Mouse (Mus musculus): Measurements from ENCODE around the gene Wdcp.
"Not testable (repeated sequence)": the region's sequence is repeated elsewhere in the genome, so short reads cannot be mapped to it uniquely, and the experiment has no call there.

The Wdcp gene

GRCm38 (mm10) chr12:4868924-4869323, 25.8 kb downstream of the Wdcp start:
- no peak for DNase-seq (ENCODE audit: low read depth, low spot score)

- no peak for DNase-seq (ENCODE audit: low read depth, low spot score)
Observed at GRCm38 (mm10) chr12:4871260-4871659, 28.2 kb downstream of the Wdcp start.

GRCm38 (mm10) chr12:4872273-4872672, 29.2 kb downstream of the Wdcp start:
- no peak for DNase-seq (ENCODE audit: low read depth, low spot score)

- DNase-seq (ENCODE audit: low read depth, low spot score), result no peak
Observed at GRCm38 (mm10) chr12:4872983-4873477, 29.9 kb downstream of the Wdcp start.

GRCm38 (mm10) chr12:4873531-4873930, 30.4 kb downstream of the Wdcp start:
- DNase-seq (ENCODE audit: low read depth, low spot score), result no peak

- DNase-seq (ENCODE audit: low read depth, low spot score), result peak; percentile 47
Observed at GRCm38 (mm10) chr12:4874161-4874927, 31.2 kb downstream of the Wdcp start, which contains the start of gene Mfsd2b. Mfsd2b (minus strand) TSS chr12:4874359.

- DNase-seq (ENCODE audit: low read depth, low spot score), result no peak
Observed at GRCm38 (mm10) chr12:4875623-4876022, 32.5 kb downstream of the Wdcp start.

- DNase-seq (ENCODE audit: low read depth, low spot score), result no peak
Observed at GRCm38 (mm10) chr12:4878296-4878783, 35.2 kb downstream of the Wdcp start.

GRCm38 (mm10) chr12:4879048-4879447, 35.9 kb downstream of the Wdcp start:
- no peak for DNase-seq (ENCODE audit: low read depth, low spot score)

- no peak for DNase-seq (ENCODE audit: low read depth, low spot score)
Observed at GRCm38 (mm10) chr12:4882086-4882485, 39.0 kb downstream of the Wdcp start.

GRCm38 (mm10) chr12:4885062-4885461, 42.0 kb downstream of the Wdcp start:
- DNase-seq (ENCODE audit: low read depth, low spot score), result no peak

GRCm38 (mm10) chr12:4886581-4886980, 43.5 kb downstream of the Wdcp start:
- DNase-seq (ENCODE audit: low read depth, low spot score), result not testable (repeated sequence)

GRCm38 (mm10) chr12:4888739-4889138, 45.6 kb downstream of the Wdcp start:
- no peak for DNase-seq (ENCODE audit: low read depth, low spot score)

- no peak for DNase-seq (ENCODE audit: low read depth, low spot score)
Observed at GRCm38 (mm10) chr12:4889251-4889650, 46.1 kb downstream of the Wdcp start.

- DNase-seq (ENCODE audit: low read depth, low spot score), result no peak
Observed at GRCm38 (mm10) chr12:4889891-4890290, 46.8 kb downstream of the Wdcp start.

GRCm38 (mm10) chr12:4898024-4898423, 54.9 kb downstream of the Wdcp start:
- DNase-seq (ENCODE audit: low read depth, low spot score), result no peak

- no peak for DNase-seq (ENCODE audit: low read depth, low spot score)
Observed at GRCm38 (mm10) chr12:4905946-4906345, 62.8 kb downstream of the Wdcp start.

- DNase-seq (ENCODE audit: low read depth, low spot score), result no peak
Observed at GRCm38 (mm10) chr12:4906476-4906875, 63.4 kb downstream of the Wdcp start.

- peak; percentile 88 for DNase-seq (ENCODE audit: low read depth, low spot score)
Observed at GRCm38 (mm10) chr12:4906951-4907906, 64.1 kb downstream of the Wdcp start, which contains the start of gene Ubxn2a. Ubxn2a (minus strand) TSS chr12:4907705.

- DNase-seq (ENCODE audit: low read depth, low spot score), result no peak
Observed at GRCm38 (mm10) chr12:4908391-4908790, 65.3 kb downstream of the Wdcp start.
